In genomic region chr1:128654099-128654862, GRCm38 (mm10) we compare ENCODE assay signal across 27 mouse cellular contexts.
DNase-seq lines count a peak whose midpoint lies in the region; ATAC-seq lines count a peak whose summit lies in the region.
"Had no signal": no experiment of that assay in that cellular context is flagged by ENCODE, and none has a peak within 500 bp of the region (broad histone marks: within the 10 kb centered on the region; RNA-seq: fewer than 3 reads in every experiment).

No protein-coding gene starts in this region.

- H3K4me1 ChIP-seq in kidney, embryonic 15.5 days, result peaks cover 25% of the 10 kb centered on the region
- H3K4me1 ChIP-seq in lung, embryonic 16.5 days (replicated peaks; ENCODE audit: control insufficient read depth, insufficient read depth, low read length), result peaks cover 24% of the 10 kb centered on the region
- H3K4me1 ChIP-seq in stomach, embryonic 16.5 days (ENCODE audit: control insufficient read depth, insufficient read depth, low read length), result no peaks in the 10 kb centered on the region
- H3K4me1 ChIP-seq in limb, embryonic 10.5 days, result peaks cover 5% of the 10 kb centered on the region; the same call in 1 of the 2 replicates
- H3K4me1 ChIP-seq: limb, embryonic 15.5 days; liver, embryonic 13.5 days had no signal

- no peak overlapping the region for H3K4me3 ChIP-seq in kidney, embryonic 15.5 days (replicated peaks)
- H3K4me3 ChIP-seq in lung, embryonic 16.5 days (ENCODE audit: low read length), result no peak overlapping the region
- no peak overlapping the region for H3K4me3 ChIP-seq in stomach, embryonic 16.5 days (replicated peaks; ENCODE audit: low read length)
- H3K4me3 ChIP-seq in limb, embryonic 10.5 days, result no peak overlapping the region
- H3K4me3 ChIP-seq: forebrain, embryonic 13.5 days; hindbrain, embryonic 12.5 days; limb, embryonic 15.5 days; liver, embryonic 13.5 days; myocyte; neural tube, embryonic 12.5 days had no signal

- H3K9me3 ChIP-seq in kidney, embryonic 15.5 days (replicated peaks), result no peaks in the 10 kb centered on the region
- H3K9me3 ChIP-seq in lung, embryonic 16.5 days (ENCODE audit: control insufficient read depth, low read length), result no peaks in the 10 kb centered on the region
- no peaks in the 10 kb centered on the region for H3K9me3 ChIP-seq in stomach, embryonic 16.5 days (replicated peaks; ENCODE audit: control insufficient read depth, low read length)
- no peaks in the 10 kb centered on the region for H3K9me3 ChIP-seq in limb, embryonic 10.5 days (replicated peaks)
- H3K9me3 ChIP-seq: hindbrain, embryonic 12.5 days; limb, embryonic 15.5 days; liver, embryonic 13.5 days had no signal

- H3K4me2 ChIP-seq in kidney, embryonic 15.5 days, result no peak overlapping the region
- no peak overlapping the region for H3K4me2 ChIP-seq in lung, embryonic 16.5 days (ENCODE audit: low read depth, low read length)
- H3K4me2 ChIP-seq in stomach, embryonic 16.5 days (ENCODE audit: low read depth, low read length), result peak overlapping the region; percentile 9; the same call in 1 of the 2 replicates
- H3K4me2 ChIP-seq: forebrain, embryonic 13.5 days; hindbrain, embryonic 12.5 days; limb, embryonic 15.5 days; liver, embryonic 13.5 days; neural tube, embryonic 12.5 days had no signal

- peak; percentile 42 for ATAC-seq in kidney, embryonic 15.5 days (replicated peaks; ENCODE audit: low FRiP score)
- ATAC-seq in lung, embryonic 16.5 days (ENCODE audit: low read depth), result peak; percentile 39; the same call in 1 of the 2 replicates
- ATAC-seq in stomach, embryonic 16.5 days (ENCODE audit: insufficient read depth, low FRiP score), result peak; percentile 73; the same call in 1 of the 2 replicates
- ATAC-seq: forebrain, embryonic 13.5 days; hindbrain, postnatal 0 days had no signal

- 64% methylated on average over 5 of the region's 5 CpGs for WGBS in kidney, embryonic 15.5 days
- 32% methylated on average over 5 of the region's 5 CpGs for WGBS in lung, embryonic 16.5 days
- 53% methylated on average over 5 of the region's 5 CpGs for WGBS in stomach, embryonic 16.5 days
- 57% methylated on average over 5 of the region's 5 CpGs for WGBS in limb, embryonic 10.5 days

- H3K27me3 ChIP-seq in kidney, embryonic 15.5 days, result no peaks in the 10 kb centered on the region
- no peaks in the 10 kb centered on the region for H3K27me3 ChIP-seq in lung, embryonic 16.5 days (ENCODE audit: control insufficient read depth, insufficient read depth, low read depth, low read length)
- H3K27me3 ChIP-seq in stomach, embryonic 16.5 days (ENCODE audit: control insufficient read depth, insufficient read depth, low read length), result no peaks in the 10 kb centered on the region
- H3K27me3 ChIP-seq in limb, embryonic 10.5 days (ENCODE audit: low read depth, poor library complexity, severe bottlenecking), result no peaks in the 10 kb centered on the region
- H3K27me3 ChIP-seq: forebrain, embryonic 13.5 days; hindbrain, embryonic 12.5 days; limb, embryonic 15.5 days; liver, embryonic 13.5 days; neural tube, embryonic 12.5 days had no signal

- peak overlapping the region; percentile 56; the same call in 1 of the 2 replicates for H3K27ac ChIP-seq in kidney, embryonic 15.5 days
- H3K27ac ChIP-seq in lung, embryonic 16.5 days (ENCODE audit: low read length), result peak overlapping the region; percentile 53
- peak overlapping the region; percentile 84 for H3K27ac ChIP-seq in stomach, embryonic 16.5 days (ENCODE audit: low read length)
- H3K27ac ChIP-seq in limb, embryonic 10.5 days, result no peak overlapping the region
- H3K27ac ChIP-seq: forebrain, embryonic 13.5 days; hindbrain, embryonic 12.5 days; hindbrain, postnatal 0 days; limb, embryonic 15.5 days; liver, embryonic 13.5 days; macrophage; neural tube, embryonic 12.5 days had no signal

- no peak for DNase-seq in kidney, adult 18-20 months
- no peak for DNase-seq in lung, postnatal 14 days
- peak; percentile 59 for DNase-seq in ZHBTc4 (ENCODE audit: low read depth, low spot score)
- no peak for DNase-seq in cerebellum, adult 11 months
- no peak for DNase-seq in limb, embryonic 10.5 days (ENCODE audit: low spot score)
- DNase-seq: adrenal gland, postnatal 10 days; cerebellum, adult 9-10 months; cerebellum, postnatal 36 days; gastrocnemius, postnatal 10 days; heart, postnatal 14 days; kidney, adult 9 months; layer of hippocampus, postnatal 36 days; left cerebral cortex, postnatal 4 days; liver, embryonic 13.5 days; lung, adult 18-20 months; thymus, adult 18-20 months; thymus, postnatal 25 days had no signal

- H3K9ac ChIP-seq in kidney, embryonic 15.5 days, result no peak overlapping the region
- H3K9ac ChIP-seq in lung, embryonic 16.5 days (ENCODE audit: low read length), result no peak overlapping the region
- H3K9ac ChIP-seq in stomach, embryonic 16.5 days (ENCODE audit: low read length), result no peak overlapping the region
- H3K9ac ChIP-seq: forebrain, embryonic 13.5 days; hindbrain, embryonic 12.5 days; limb, embryonic 15.5 days; liver, embryonic 13.5 days; neural tube, embryonic 12.5 days had no signal

- H3K36me3 ChIP-seq in kidney, embryonic 15.5 days, result no peaks in the 10 kb centered on the region
- H3K36me3 ChIP-seq in lung, embryonic 16.5 days (ENCODE audit: control insufficient read depth, insufficient read depth, low read length), result no peaks in the 10 kb centered on the region
- no peaks in the 10 kb centered on the region for H3K36me3 ChIP-seq in stomach, embryonic 16.5 days (ENCODE audit: control insufficient read depth, insufficient read depth, low read length)
- H3K36me3 ChIP-seq in limb, embryonic 10.5 days, result no peaks in the 10 kb centered on the region
- H3K36me3 ChIP-seq: hindbrain, embryonic 12.5 days; limb, embryonic 15.5 days; liver, embryonic 13.5 days; neural tube, embryonic 12.5 days had no signal
